Mouse (Mus musculus): ENCODE data around the gene Prss48. TPM values are rescaled to one million over a fixed set of nuclear protein-coding genes. Genes with fewer than 3 reads are reported as not detected.

Gene Prss48
- polyA plus RNA-seq (2012; rRNA removed), result not detected in 2 replicates

- no peaks in the 10 kb centered on the region for H3K36me3 ChIP-seq (ENCODE audit: control insufficient read depth, insufficient read depth, low read length)
- no peak within 1 kb of the TSS for H3K27ac ChIP-seq (ENCODE audit: insufficient read depth, low read depth, low read length)
- H3K4me1 ChIP-seq (ENCODE audit: control insufficient read depth, insufficient read depth, insufficient read length, low read length), result no peaks in the 10 kb centered on the region
- WGBS, result 87% methylated on average over 17 of the region's 17 CpGs
- H3K27me3 ChIP-seq (ENCODE audit: control insufficient read depth, insufficient read depth, low read length), result no peaks in the 10 kb centered on the region
- no peak within 1 kb of the TSS for H3K4me3 ChIP-seq (ENCODE audit: low read depth, low read length)
- TF ChIP-seq CTCF (IDR thresholded peaks at IDR 0.05; ENCODE audit: extremely low read depth, insufficient read length, insufficient replicate concordance, low read depth, low read length), result peak; percentile 53; the same call in 1 of the 2 replicates
- TF ChIP-seq POLR2A (IDR thresholded peaks at IDR 0.05; ENCODE audit: low read depth, low read length), result no peak
Observed at GRCm38 (mm10) chr3:86002423-86002822, at the start of gene Prss48. Gene Prss48 (minus strand): TSS chr3:86002491.

GRCm38 (mm10) chr3:86049041-86049440 lies 46.8 kb upstream of the Prss48 start:
- no peak overlapping the region for H3K27ac ChIP-seq (ENCODE audit: insufficient read depth, low read depth, low read length)
- no peak overlapping the region for H3K4me3 ChIP-seq (ENCODE audit: low read depth, low read length)
- WGBS, result 88% methylated on average over 2 of the region's 2 CpGs
- H3K4me1 ChIP-seq (ENCODE audit: control insufficient read depth, insufficient read depth, insufficient read length, low read length), result no peaks in the 10 kb centered on the region
- no peaks in the 10 kb centered on the region for H3K27me3 ChIP-seq (ENCODE audit: control insufficient read depth, insufficient read depth, low read length)
- peaks cover 28% of the 10 kb centered on the region for H3K36me3 ChIP-seq (ENCODE audit: control insufficient read depth, insufficient read depth, low read length)
- TF ChIP-seq CTCF (IDR thresholded peaks at IDR 0.05; ENCODE audit: extremely low read depth, insufficient read length, insufficient replicate concordance, low read depth, low read length) (no peak), POLR2A (IDR thresholded peaks at IDR 0.05; ENCODE audit: low read depth, low read length) (no peak)

- Histone ChIP-seq H3K4me1 (ENCODE audit: control insufficient read depth, insufficient read depth, insufficient read length, low read length) (no peaks in the 10 kb centered on the region), H3K4me3 (ENCODE audit: low read depth, low read length) (no peak overlapping the region), H3K36me3 (ENCODE audit: control insufficient read depth, insufficient read depth, low read length) (peaks cover 32% of the 10 kb centered on the region), H3K27me3 (ENCODE audit: control insufficient read depth, insufficient read depth, low read length) (no peaks in the 10 kb centered on the region), H3K27ac (ENCODE audit: insufficient read depth, low read depth, low read length) (no peak overlapping the region)
- TF ChIP-seq POLR2A (IDR thresholded peaks at IDR 0.05; ENCODE audit: low read depth, low read length) (no peak), CTCF (IDR thresholded peaks at IDR 0.05; ENCODE audit: extremely low read depth, insufficient read length, insufficient replicate concordance, low read depth, low read length) (no peak)
- WGBS, result 97% methylated on average over 9 of the region's 9 CpGs
Observed at GRCm38 (mm10) chr3:86047686-86048408, 45.6 kb upstream of the Prss48 start.

GRCm38 (mm10) chr3:86040286-86041201 lies 38.3 kb upstream of the Prss48 start:
- no peaks in the 10 kb centered on the region for H3K4me1 ChIP-seq (ENCODE audit: control insufficient read depth, insufficient read depth, insufficient read length, low read length)
- H3K4me3 ChIP-seq (ENCODE audit: low read depth, low read length), result no peak overlapping the region
- WGBS, result 77% methylated on average over 14 of the region's 14 CpGs
- peaks cover 18% of the 10 kb centered on the region for H3K36me3 ChIP-seq (ENCODE audit: control insufficient read depth, insufficient read depth, low read length)
- no peak for TF ChIP-seq CTCF (IDR thresholded peaks at IDR 0.05; ENCODE audit: extremely low read depth, insufficient read length, insufficient replicate concordance, low read depth, low read length)
- TF ChIP-seq POLR2A (IDR thresholded peaks at IDR 0.05; ENCODE audit: low read depth, low read length), result no peak
- H3K27me3 ChIP-seq (ENCODE audit: control insufficient read depth, insufficient read depth, low read length), result no peaks in the 10 kb centered on the region
- peak overlapping the region; percentile 39 for H3K27ac ChIP-seq (ENCODE audit: insufficient read depth, low read depth, low read length)

- H3K27me3 ChIP-seq (ENCODE audit: control insufficient read depth, insufficient read depth, low read length), result no peaks in the 10 kb centered on the region
- peak overlapping the region; percentile 25; the same call in 1 of the 2 replicates for H3K27ac ChIP-seq (ENCODE audit: insufficient read depth, low read depth, low read length)
- 63% methylated on average over 3 of the region's 3 CpGs for WGBS
- H3K4me1 ChIP-seq (ENCODE audit: control insufficient read depth, insufficient read depth, insufficient read length, low read length), result no peaks in the 10 kb centered on the region
- no peak overlapping the region for H3K4me3 ChIP-seq (ENCODE audit: low read depth, low read length)
- H3K36me3 ChIP-seq (ENCODE audit: control insufficient read depth, insufficient read depth, low read length), result peaks cover 16% of the 10 kb centered on the region
- TF ChIP-seq POLR2A (IDR thresholded peaks at IDR 0.05; ENCODE audit: low read depth, low read length), result no peak
Observed at GRCm38 (mm10) chr3:86038648-86039047, 36.4 kb upstream of the Prss48 start.

GRCm38 (mm10) chr3:86037926-86038484 lies 35.7 kb upstream of the Prss48 start:
- Histone ChIP-seq H3K27ac (ENCODE audit: insufficient read depth, low read depth, low read length) (no peak overlapping the region), H3K27me3 (ENCODE audit: control insufficient read depth, insufficient read depth, low read length) (no peaks in the 10 kb centered on the region), H3K4me1 (ENCODE audit: control insufficient read depth, insufficient read depth, insufficient read length, low read length) (no peaks in the 10 kb centered on the region), H3K36me3 (ENCODE audit: control insufficient read depth, insufficient read depth, low read length) (peaks cover 17% of the 10 kb centered on the region), H3K4me3 (ENCODE audit: low read depth, low read length) (no peak overlapping the region)
- TF ChIP-seq CTCF (IDR thresholded peaks at IDR 0.05; ENCODE audit: extremely low read depth, insufficient read length, insufficient replicate concordance, low read depth, low read length) (no peak), POLR2A (IDR thresholded peaks at IDR 0.05; ENCODE audit: low read depth, low read length) (no peak)
- 82% methylated on average over 9 of the region's 9 CpGs for WGBS

All from small intestine, adult 2 months (tissue).